In genomic region chr5:140936816-140937215, GRCm38 (mm10) we compare ENCODE assay signal across 26 mouse cellular contexts.
DNase-seq lines count a peak whose midpoint lies in the region; ATAC-seq lines count a peak whose summit lies in the region.
"Had no signal": no experiment of that assay in that cellular context is flagged by ENCODE, and none has a peak within 500 bp of the region (broad histone marks: within the 10 kb centered on the region; RNA-seq: fewer than 3 reads in every experiment).

No protein-coding gene starts in this region.

- no peaks in the 10 kb centered on the region for H3K27me3 ChIP-seq in kidney, embryonic 16.5 days (ENCODE audit: insufficient read depth, low read length)
- H3K27me3 ChIP-seq in forebrain, embryonic 13.5 days, result peaks cover 43% of the 10 kb centered on the region
- H3K27me3 ChIP-seq: heart, embryonic 12.5 days; heart, embryonic 15.5 days; hindbrain, embryonic 13.5 days had no signal

- H3K4me2 ChIP-seq in kidney, embryonic 16.5 days (replicated peaks; ENCODE audit: low read depth, low read length), result no peak overlapping the region
- no peak overlapping the region for H3K4me2 ChIP-seq in forebrain, embryonic 13.5 days
- H3K4me2 ChIP-seq: heart, embryonic 12.5 days; heart, embryonic 15.5 days; hindbrain, embryonic 13.5 days had no signal

- ATAC-seq in kidney, embryonic 16.5 days (ENCODE audit: low FRiP score, low TSS enrichment), result peak; percentile 71; the same call in 1 of the 2 replicates
- ATAC-seq in forebrain, embryonic 13.5 days, result no peak
- ATAC-seq: activated CD4-positive, CD25-positive, alpha-beta regulatory T cell, adult 4 months; forebrain, embryonic 14.5 days; forebrain, postnatal 0 days had no signal

- H3K27ac ChIP-seq in kidney, embryonic 16.5 days (ENCODE audit: low read length), result no peak overlapping the region
- no peak overlapping the region for H3K27ac ChIP-seq in forebrain, embryonic 13.5 days
- H3K27ac ChIP-seq: forebrain, embryonic 10.5 days; gastrocnemius, adult 2 months; heart, embryonic 15.5 days; hindbrain, embryonic 10.5 days; hindbrain, embryonic 13.5 days had no signal

- DNase-seq in kidney, adult 11 months, result peak; percentile 19
- DNase-seq in kidney, adult 18-20 months, result no peak
- peak; percentile 46 for DNase-seq in kidney, adult 9 months
- DNase-seq in kidney, postnatal 14 days, result no peak
- DNase-seq in kidney, postnatal 4 days, result peak; percentile 29 to 51
- DNase-seq in ovary, postnatal 10 days (ENCODE audit: low spot score), result no peak
- DNase-seq: adrenal gland, adult 8-10 months; adrenal gland, postnatal 25 days; cerebellum, adult 11-12 months; cerebellum, adult 9-10 months; cerebellum, postnatal 14 days; forebrain, postnatal 0 days; gastrocnemius, adult 2 months; gastrocnemius, postnatal 14 days; heart, adult 18-20 months; heart, postnatal 10 days; heart, postnatal 36 days had no signal

- no peak overlapping the region for H3K9ac ChIP-seq in kidney, embryonic 16.5 days (replicated peaks; ENCODE audit: low read length)
- H3K9ac ChIP-seq in forebrain, embryonic 13.5 days, result no peak overlapping the region
- H3K9ac ChIP-seq: forebrain, postnatal 0 days; heart, embryonic 12.5 days; heart, embryonic 15.5 days; hindbrain, embryonic 13.5 days had no signal

- H3K36me3 ChIP-seq in kidney, embryonic 16.5 days (ENCODE audit: insufficient read depth, low read length), result no peaks in the 10 kb centered on the region
- no peaks in the 10 kb centered on the region for H3K36me3 ChIP-seq in forebrain, embryonic 13.5 days (ENCODE audit: poor library complexity, severe bottlenecking)
- H3K36me3 ChIP-seq: forebrain, embryonic 10.5 days; heart, embryonic 12.5 days; heart, embryonic 15.5 days; hindbrain, embryonic 10.5 days; hindbrain, embryonic 13.5 days had no signal

- H3K9me3 ChIP-seq in kidney, embryonic 16.5 days (ENCODE audit: low read length), result no peaks in the 10 kb centered on the region
- H3K9me3 ChIP-seq in forebrain, embryonic 13.5 days (replicated peaks), result 0 out of 2 replicates have a peak, but pooled peaks cover 3% of the 10 kb centered on the region
- H3K9me3 ChIP-seq: forebrain, embryonic 10.5 days; heart, embryonic 12.5 days; heart, embryonic 15.5 days; hindbrain, embryonic 10.5 days; hindbrain, embryonic 13.5 days had no signal

- no peak overlapping the region for H3K4me3 ChIP-seq in kidney, embryonic 16.5 days (ENCODE audit: low read length)
- no peak overlapping the region for H3K4me3 ChIP-seq in forebrain, embryonic 13.5 days
- H3K4me3 ChIP-seq: forebrain, embryonic 10.5 days; gastrocnemius, adult 2 months; heart, embryonic 12.5 days; heart, embryonic 15.5 days; hindbrain, embryonic 10.5 days; hindbrain, embryonic 13.5 days had no signal

- H3K4me1 ChIP-seq in kidney, embryonic 16.5 days (ENCODE audit: insufficient read depth, low read length), result peaks cover 7% of the 10 kb centered on the region; the same call in 1 of the 2 replicates
- peaks cover 14% of the 10 kb centered on the region for H3K4me1 ChIP-seq in forebrain, embryonic 13.5 days
- H3K4me1 ChIP-seq: heart, embryonic 12.5 days had no signal

- WGBS in kidney, embryonic 16.5 days, result 58% methylated on average over 7 of the region's 7 CpGs
- WGBS in forebrain, embryonic 13.5 days, result 75% methylated on average over 7 of the region's 7 CpGs

Comparison
In these comparisons a context has a peak if more than half of its experiments do, and no peak if none do; other contexts are left out.
1. DNase-seq: peak in kidney, adult 11 months (single experiment), kidney, adult 9 months (single experiment) and kidney, postnatal 4 days (2 of 2); none in kidney, adult 18-20 months (single experiment), kidney, postnatal 14 days (single experiment) and ovary, postnatal 10 days (single experiment).